Comparison of ENCODE assay signal across 18 mouse cellular contexts in genomic region chr19:32662936-32663335, GRCm38 (mm10).
DNase-seq lines count a peak whose midpoint lies in the region; ATAC-seq lines count a peak whose summit lies in the region.
"Had no signal": no experiment of that assay in that cellular context is flagged by ENCODE, and none has a peak within 500 bp of the region (broad histone marks: within the 10 kb centered on the region; RNA-seq: fewer than 3 reads in every experiment).

No protein-coding gene starts in this region.

- no peak overlapping the region for H3K9ac ChIP-seq in intestine, embryonic 15.5 days
- no peak overlapping the region for H3K9ac ChIP-seq in liver, embryonic 12.5 days
- H3K9ac ChIP-seq: forebrain, embryonic 13.5 days; limb, embryonic 12.5 days had no signal

- H3K36me3 ChIP-seq in intestine, embryonic 15.5 days, result no peaks in the 10 kb centered on the region
- peaks cover 7% of the 10 kb centered on the region for H3K36me3 ChIP-seq in liver, embryonic 12.5 days
- H3K36me3 ChIP-seq in midbrain, embryonic 10.5 days, result peaks cover 6% of the 10 kb centered on the region; the same call in 1 of the 2 replicates

- peak; percentile 48 for DNase-seq in kidney, adult 9 months
- DNase-seq in kidney, postnatal 4 days, result no peak
- no peak for DNase-seq in right cerebral cortex, postnatal 10 days (ENCODE audit: low spot score in 2 of 2)
- no peak for DNase-seq in midbrain, embryonic 10.5 days (ENCODE audit: low spot score)
- DNase-seq in frontal cortex, adult 2 months (ENCODE audit: extremely low spot score in 1 of 2, low spot score in 1 of 2), result no peak
- DNase-seq: adrenal gland, adult 8-10 months; cerebellum, adult 2 months; heart, postnatal 4 days; midbrain, embryonic 14.5 days; right cerebral cortex, postnatal 4 days; thymus, postnatal 4 days had no signal

- no peak overlapping the region for H3K4me3 ChIP-seq in intestine, embryonic 15.5 days (replicated peaks)
- H3K4me3 ChIP-seq in liver, embryonic 12.5 days, result no peak overlapping the region
- no peak overlapping the region for H3K4me3 ChIP-seq in midbrain, embryonic 10.5 days
- H3K4me3 ChIP-seq: embryonic facial prominence, embryonic 10.5 days; forebrain, embryonic 13.5 days; limb, embryonic 12.5 days had no signal

- no peaks in the 10 kb centered on the region for H3K4me1 ChIP-seq in intestine, embryonic 15.5 days (replicated peaks)
- H3K4me1 ChIP-seq in liver, embryonic 12.5 days, result no peaks in the 10 kb centered on the region; the same call in 1 of the 2 replicates
- H3K4me1 ChIP-seq in midbrain, embryonic 10.5 days, result no peaks in the 10 kb centered on the region
- H3K4me1 ChIP-seq: embryonic facial prominence, embryonic 10.5 days; forebrain, embryonic 13.5 days; limb, embryonic 12.5 days had no signal

- H3K4me2 ChIP-seq in intestine, embryonic 15.5 days (replicated peaks), result no peak overlapping the region
- H3K4me2 ChIP-seq in liver, embryonic 12.5 days, result no peak overlapping the region
- H3K4me2 ChIP-seq: forebrain, embryonic 13.5 days; limb, embryonic 12.5 days had no signal

- H3K27ac ChIP-seq in intestine, embryonic 15.5 days, result no peak overlapping the region
- H3K27ac ChIP-seq in liver, embryonic 12.5 days, result no peak overlapping the region
- H3K27ac ChIP-seq in midbrain, embryonic 10.5 days (replicated peaks), result no peak overlapping the region
- H3K27ac ChIP-seq: embryonic facial prominence, embryonic 10.5 days; forebrain, embryonic 13.5 days; hindbrain, postnatal 0 days; limb, embryonic 12.5 days had no signal

- ATAC-seq in intestine, embryonic 15.5 days, result peak; percentile 68
- ATAC-seq in liver, embryonic 12.5 days, result 0 out of 2 replicates have a peak, but pooled peaks have one; percentile 27
- ATAC-seq: forebrain, embryonic 13.5 days; hindbrain, postnatal 0 days had no signal

- 71% methylated on average over 6 of the region's 6 CpGs for WGBS in intestine, embryonic 15.5 days
- 60% methylated on average over 6 of the region's 6 CpGs for WGBS in liver, embryonic 12.5 days (ENCODE audit: insufficient replicate concordance)
- WGBS in midbrain, embryonic 10.5 days, result 90% methylated on average over 6 of the region's 6 CpGs

- no peaks in the 10 kb centered on the region for H3K27me3 ChIP-seq in intestine, embryonic 15.5 days (replicated peaks)
- H3K27me3 ChIP-seq in liver, embryonic 12.5 days (replicated peaks), result no peaks in the 10 kb centered on the region
- no peaks in the 10 kb centered on the region for H3K27me3 ChIP-seq in midbrain, embryonic 10.5 days (ENCODE audit: low read depth, poor library complexity, severe bottlenecking)
- H3K27me3 ChIP-seq: CH12.LX; forebrain, embryonic 13.5 days; limb, embryonic 12.5 days had no signal

- no peaks in the 10 kb centered on the region for H3K9me3 ChIP-seq in intestine, embryonic 15.5 days
- no peaks in the 10 kb centered on the region for H3K9me3 ChIP-seq in liver, embryonic 12.5 days (replicated peaks)
- no peaks in the 10 kb centered on the region for H3K9me3 ChIP-seq in midbrain, embryonic 10.5 days (replicated peaks)
- H3K9me3 ChIP-seq: embryonic facial prominence, embryonic 10.5 days; forebrain, embryonic 13.5 days; limb, embryonic 12.5 days had no signal
